Mouse (Mus musculus): ENCODE results near the gene Yaf2. TPM values are rescaled to one million over a fixed set of nuclear protein-coding genes. Genes with fewer than 3 reads are reported as not detected.
"Not testable (repeated sequence)": the region's sequence is repeated elsewhere in the genome, so short reads cannot be mapped to it uniquely, and the experiment has no call there.

Gene Yaf2
- polyA plus RNA-seq, 1 experiment from 2014 or later, result 74.8 TPM

DNA sequence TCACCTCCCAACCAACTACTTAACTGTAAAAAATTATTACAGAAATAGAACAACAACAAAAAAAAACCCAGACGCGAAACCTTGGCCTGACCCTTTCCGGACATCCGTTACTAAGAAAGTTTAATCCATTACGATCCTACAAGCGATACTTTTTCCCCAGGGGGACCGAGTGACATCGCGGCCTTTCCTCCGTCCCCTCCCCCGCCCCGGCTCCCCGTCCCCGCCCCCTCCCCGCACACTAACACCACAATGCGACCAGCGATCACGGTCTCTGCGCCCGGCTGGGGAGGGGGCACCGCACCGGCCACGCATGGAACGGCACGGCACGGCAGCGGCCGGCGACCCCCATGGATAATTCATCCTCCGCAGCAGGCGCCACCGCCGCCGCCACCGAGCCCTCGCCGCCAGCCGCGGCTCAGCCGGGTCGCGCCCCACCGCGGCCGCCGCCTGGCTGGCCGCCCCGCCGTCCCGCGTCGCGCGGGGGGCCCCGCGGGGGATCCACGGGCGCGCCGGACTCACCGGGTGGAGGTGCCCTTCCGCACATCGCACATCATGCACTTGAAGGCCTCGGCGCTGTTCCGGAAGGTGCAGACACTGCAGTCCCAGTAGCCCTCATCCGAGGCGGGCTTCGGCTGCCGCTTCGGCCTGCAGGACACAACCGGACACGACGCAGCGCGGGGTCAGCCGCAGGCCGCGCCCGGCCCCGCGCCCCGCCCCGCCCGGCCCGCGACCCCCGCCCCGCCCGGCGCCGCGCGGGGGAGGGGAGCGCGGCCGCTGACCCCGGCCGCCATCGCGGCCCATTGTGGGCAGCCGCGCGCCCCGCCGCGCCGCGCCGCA, 696 bp downstream of the Yaf2 start:
- Histone ChIP-seq H3K9ac (peak overlapping the region; percentile 81), H3K27ac (peak overlapping the region; percentile 91), H3K27me3 (replicated peaks) (no peaks in the 10 kb centered on the region), H3K4me3 (replicated peaks) (peak overlapping the region; percentile 84), H3K9me3 (no peaks in the 10 kb centered on the region), H3K36me3 (no peaks in the 10 kb centered on the region), H3K4me2 (peak overlapping the region; percentile 93), H3K4me1 (no peaks in the 10 kb centered on the region)
- ATAC-seq (ENCODE audit: insufficient read depth, low FRiP score, low read depth), result peak; percentile 35
- under 1% methylated on average over 92 of the region's 110 CpGs for WGBS

DNA sequence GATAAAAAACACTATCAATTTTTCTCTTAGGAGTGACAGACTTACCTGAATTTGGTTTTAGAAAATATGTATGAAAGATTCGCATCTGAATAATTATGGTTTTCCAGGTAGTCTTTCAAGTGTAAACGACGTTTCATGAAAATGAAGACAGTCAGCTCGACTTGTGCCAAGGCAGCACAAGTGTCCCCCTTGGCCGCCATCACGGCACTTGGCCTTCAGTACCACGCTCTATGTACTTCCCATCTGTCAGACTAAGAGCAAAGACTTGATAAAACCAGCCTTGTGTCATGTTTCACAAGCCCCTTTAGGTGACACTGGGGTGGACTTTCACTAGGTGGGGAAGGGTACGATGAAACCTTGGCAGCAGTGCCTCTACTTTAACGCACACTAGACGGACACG, 5.5 kb downstream of the Yaf2 start:
- ATAC-seq (ENCODE audit: insufficient read depth, low FRiP score, low read depth), result no peak
- Histone ChIP-seq H3K27me3 (replicated peaks) (no peaks in the 10 kb centered on the region), H3K4me3 (replicated peaks) (no peak overlapping the region), H3K9ac (no peak overlapping the region), H3K9me3 (no peaks in the 10 kb centered on the region), H3K27ac (no peak overlapping the region), H3K4me1 (0 out of 2 replicates have a peak, but pooled peaks cover 2% of the 10 kb centered on the region), H3K4me2 (no peak overlapping the region), H3K36me3 (peaks cover 4% of the 10 kb centered on the region; the same call in 1 of the 2 replicates)
- 90% methylated on average over 11 of the region's 11 CpGs for WGBS

DNA sequence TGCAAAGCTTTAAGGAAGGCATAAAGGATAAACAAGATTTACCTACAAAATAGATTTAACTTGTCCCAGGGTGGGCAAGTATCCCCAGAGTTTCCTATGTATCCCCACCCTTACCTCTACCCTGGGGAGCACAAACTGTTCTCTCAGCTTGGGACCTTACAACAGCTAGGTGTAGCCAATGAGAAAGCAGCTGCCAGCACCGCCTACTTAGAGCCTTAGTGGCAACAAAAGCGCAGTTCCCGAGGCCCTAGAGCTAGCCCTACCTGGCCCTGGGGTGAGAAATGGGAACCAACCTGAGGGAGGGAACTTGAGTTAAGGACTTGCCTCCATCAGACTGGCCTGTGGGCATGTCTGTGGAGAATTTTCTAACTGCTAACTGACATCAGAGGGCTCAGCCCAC, 9.5 kb downstream of the Yaf2 start:
- Histone ChIP-seq H3K9me3 (no peaks in the 10 kb centered on the region), H3K27ac (no peak overlapping the region), H3K4me1 (0 out of 2 replicates have a peak, but pooled peaks cover 2% of the 10 kb centered on the region), H3K27me3 (replicated peaks) (no peaks in the 10 kb centered on the region), H3K36me3 (peaks cover 4% of the 10 kb centered on the region; the same call in 1 of the 2 replicates), H3K9ac (no peak overlapping the region), H3K4me3 (replicated peaks) (no peak overlapping the region), H3K4me2 (no peak overlapping the region)
- 69% methylated on average over 3 of the region's 3 CpGs for WGBS
- no peak for ATAC-seq (ENCODE audit: insufficient read depth, low FRiP score, low read depth)

DNA sequence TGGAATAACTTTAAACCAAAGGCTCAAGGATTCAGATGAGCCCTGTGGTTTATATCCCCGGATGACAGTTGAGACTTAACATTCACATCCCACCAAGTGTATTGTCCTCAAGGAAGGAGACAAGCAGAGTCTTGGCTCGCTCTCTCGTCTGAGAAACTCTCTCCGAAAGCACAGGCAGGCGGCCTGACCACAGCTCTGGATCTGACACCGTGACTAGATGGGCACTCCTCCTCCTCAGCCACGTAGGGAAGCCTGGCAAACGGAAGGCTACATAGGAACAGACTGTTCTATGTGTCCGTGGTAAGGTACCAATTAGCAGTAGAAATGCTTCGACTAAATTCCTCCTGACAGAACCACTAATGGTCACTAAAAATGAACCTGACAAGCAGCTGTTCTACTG, 10.1 kb downstream of the Yaf2 start:
- Histone ChIP-seq H3K4me1 (0 out of 2 replicates have a peak, but pooled peaks cover 2% of the 10 kb centered on the region), H3K9me3 (no peaks in the 10 kb centered on the region), H3K4me2 (no peak overlapping the region), H3K4me3 (replicated peaks) (no peak overlapping the region), H3K27me3 (replicated peaks) (no peaks in the 10 kb centered on the region), H3K27ac (no peak overlapping the region), H3K36me3 (peaks cover 4% of the 10 kb centered on the region; the same call in 1 of the 2 replicates), H3K9ac (no peak overlapping the region)
- ATAC-seq (ENCODE audit: insufficient read depth, low FRiP score, low read depth), result no peak
- 63% methylated on average over 10 of the region's 10 CpGs for WGBS

DNA sequence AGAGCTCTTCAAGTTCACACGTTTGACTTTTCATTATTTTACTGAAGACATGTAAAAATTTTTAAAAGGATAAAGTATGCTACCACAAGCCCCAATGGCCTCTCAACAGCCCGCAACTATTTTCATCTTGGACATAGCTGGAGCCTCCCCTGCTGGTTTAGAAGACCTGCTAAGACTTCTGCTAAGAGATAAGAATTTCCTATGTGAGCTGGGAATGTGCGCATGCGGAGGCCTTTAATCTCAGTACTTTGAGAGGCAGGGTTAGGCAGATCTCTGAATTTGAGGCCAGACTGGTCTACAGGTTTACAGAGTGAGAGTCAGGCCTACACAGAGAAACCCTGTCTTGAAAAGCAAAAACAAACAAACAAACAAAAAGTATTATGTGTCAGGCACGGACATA, 11.4 kb downstream of the Yaf2 start:
- 0 out of 2 replicates have a peak, but pooled peaks cover 2% of the 10 kb centered on the region for H3K4me1 ChIP-seq
- H3K27me3 ChIP-seq (replicated peaks), result no peaks in the 10 kb centered on the region
- 70% methylated on average over 5 of the region's 5 CpGs for WGBS
- peak; percentile 35; the same call in 1 of the 2 replicates for ATAC-seq (ENCODE audit: insufficient read depth, low FRiP score, low read depth)
- H3K4me3 ChIP-seq (replicated peaks), result no peak overlapping the region
- H3K9me3 ChIP-seq, result no peaks in the 10 kb centered on the region
- H3K9ac ChIP-seq, result no peak overlapping the region
- no peak overlapping the region for H3K27ac ChIP-seq
- no peak overlapping the region for H3K4me2 ChIP-seq
- H3K36me3 ChIP-seq, result peaks cover 4% of the 10 kb centered on the region; the same call in 1 of the 2 replicates

DNA sequence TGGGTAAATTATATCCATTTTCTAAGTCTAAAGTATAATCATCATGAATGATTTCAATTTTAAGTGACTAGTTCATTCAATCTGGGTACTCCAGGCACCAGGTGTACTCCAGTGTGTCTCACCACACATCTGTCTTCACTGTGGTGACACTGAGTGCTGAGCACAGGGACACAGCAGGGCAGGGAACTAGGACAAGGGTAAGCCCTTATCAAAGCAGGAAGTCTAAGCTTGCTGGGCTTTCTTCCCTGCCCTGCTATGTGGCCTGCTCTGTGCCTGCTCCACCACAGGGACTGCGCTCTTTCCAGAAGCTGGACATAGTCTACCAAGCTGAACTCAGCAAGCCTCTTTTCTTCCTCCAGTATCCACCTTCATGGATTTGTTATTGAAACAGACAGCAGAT, 18.0 kb downstream of the Yaf2 start:
- Histone ChIP-seq H3K9me3 (no peaks in the 10 kb centered on the region), H3K9ac (no peak overlapping the region), H3K36me3 (no peaks in the 10 kb centered on the region), H3K4me3 (replicated peaks) (no peak overlapping the region), H3K4me1 (0 out of 2 replicates have a peak, but pooled peaks cover 5% of the 10 kb centered on the region), H3K4me2 (no peak overlapping the region), H3K27ac (no peak overlapping the region), H3K27me3 (replicated peaks) (no peaks in the 10 kb centered on the region)
- ATAC-seq (ENCODE audit: insufficient read depth, low FRiP score, low read depth), result peak; percentile 63; the same call in 1 of the 2 replicates
- 82% methylated on average over 1 of the region's 1 CpGs for WGBS

DNA sequence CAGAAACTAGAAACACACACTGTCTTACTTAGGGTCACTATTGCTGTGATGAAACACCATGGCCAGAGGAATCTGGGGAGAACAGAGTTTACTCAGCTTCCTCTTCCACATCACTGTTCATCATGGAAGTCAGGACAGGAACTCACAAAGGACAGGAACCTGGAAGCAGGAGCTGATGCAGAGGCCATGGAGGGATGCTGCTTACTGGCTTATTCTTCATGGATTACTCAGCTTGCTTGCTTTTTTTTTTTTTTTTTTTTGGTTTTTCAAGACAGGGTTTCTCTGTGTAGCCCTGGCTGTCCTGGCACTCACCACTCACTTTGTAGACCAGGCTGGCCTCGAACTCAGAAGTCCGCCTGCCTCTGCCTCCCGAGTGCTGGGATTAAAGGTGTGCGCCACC, 26.4 kb downstream of the Yaf2 start:
- not testable (repeated sequence) for H3K27me3 ChIP-seq (replicated peaks); H3K27ac ChIP-seq; H3K36me3 ChIP-seq; H3K4me3 ChIP-seq (replicated peaks); H3K9ac ChIP-seq; H3K9me3 ChIP-seq; H3K4me2 ChIP-seq; H3K4me1 ChIP-seq; ATAC-seq (ENCODE audit: insufficient read depth, low FRiP score, low read depth)
- WGBS, result 99% methylated on average over 4 of the region's 4 CpGs

DNA sequence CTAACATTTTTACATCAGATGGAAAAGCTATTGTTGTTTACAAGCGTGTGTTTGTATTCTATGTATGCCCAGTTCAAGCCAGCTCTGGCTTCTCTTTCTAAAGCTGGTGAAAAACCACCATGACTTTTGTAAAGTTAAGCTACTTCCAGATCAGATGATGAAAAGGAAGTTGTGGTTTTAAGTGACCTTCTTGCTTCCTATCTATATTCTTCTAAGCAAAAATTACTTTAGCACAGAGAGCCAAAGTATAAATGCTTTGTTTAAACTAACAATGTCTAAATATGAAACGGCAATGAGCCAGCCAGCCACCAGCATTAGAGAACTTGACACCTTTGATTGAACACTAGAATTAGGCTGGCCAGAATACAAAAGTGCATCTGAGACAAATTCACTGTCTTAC, 38.5 kb downstream of the Yaf2 start:
- peaks cover 4% of the 10 kb centered on the region; the same call in 1 of the 2 replicates for H3K4me1 ChIP-seq
- no peaks in the 10 kb centered on the region for H3K9me3 ChIP-seq
- H3K36me3 ChIP-seq, result no peaks in the 10 kb centered on the region
- no peak overlapping the region for H3K4me3 ChIP-seq (replicated peaks)
- WGBS, result 47% methylated on average over 2 of the region's 2 CpGs
- ATAC-seq (ENCODE audit: insufficient read depth, low FRiP score, low read depth), result no peak
- no peak overlapping the region for H3K27ac ChIP-seq
- no peak overlapping the region for H3K9ac ChIP-seq
- H3K4me2 ChIP-seq, result no peak overlapping the region
- no peaks in the 10 kb centered on the region for H3K27me3 ChIP-seq (replicated peaks)

DNA sequence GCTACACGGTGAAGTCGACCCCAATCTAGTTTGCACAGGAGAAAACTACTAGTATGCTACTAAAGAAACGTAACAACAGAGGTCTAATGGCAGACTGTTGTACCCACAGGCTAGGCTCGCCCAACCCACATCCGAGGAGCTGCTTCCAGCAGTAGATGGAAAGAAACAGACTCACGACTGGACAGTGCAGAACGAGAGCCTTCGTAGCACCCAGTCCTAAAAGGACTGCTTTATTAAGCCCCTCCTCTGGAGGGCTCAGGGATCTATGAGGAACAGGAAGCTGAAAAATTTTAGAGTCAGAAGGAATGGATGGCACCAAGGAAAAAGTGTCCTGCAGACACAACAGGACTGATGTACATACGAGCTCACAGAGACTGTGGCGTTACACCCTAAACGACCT, 42.3 kb downstream of the Yaf2 start:
- 50% methylated on average over 11 of the region's 11 CpGs for WGBS
- Histone ChIP-seq H3K27me3 (replicated peaks) (no peaks in the 10 kb centered on the region), H3K36me3 (no peaks in the 10 kb centered on the region; the same call in 1 of the 2 replicates), H3K4me3 (replicated peaks) (no peak overlapping the region), H3K4me2 (no peak overlapping the region), H3K27ac (no peak overlapping the region), H3K9me3 (no peaks in the 10 kb centered on the region), H3K4me1 (peaks cover 4% of the 10 kb centered on the region; the same call in 1 of the 2 replicates), H3K9ac (no peak overlapping the region)
- no peak for ATAC-seq (ENCODE audit: insufficient read depth, low FRiP score, low read depth)

DNA sequence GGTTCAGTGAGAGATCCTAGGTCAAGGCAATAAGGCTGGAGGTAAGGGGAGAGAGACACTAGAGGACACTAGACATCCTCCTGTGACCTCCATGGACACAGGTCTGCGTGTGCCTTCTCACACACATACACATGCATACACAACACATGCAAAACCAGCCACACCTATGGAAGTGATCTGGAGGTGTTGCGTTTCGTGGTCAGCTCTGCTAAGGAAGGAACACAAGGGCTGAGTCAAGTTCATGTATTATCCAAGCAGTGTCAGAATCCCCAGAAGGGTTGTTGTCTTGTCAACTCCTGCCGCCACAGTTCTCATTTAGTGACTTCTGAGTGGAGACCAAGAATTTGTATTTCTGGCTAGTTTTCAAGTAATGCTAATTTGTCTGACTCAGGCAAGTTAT, 48.4 kb downstream of the Yaf2 start:
- no peaks in the 10 kb centered on the region for H3K9me3 ChIP-seq
- H3K4me3 ChIP-seq (replicated peaks), result no peak overlapping the region
- WGBS, result 92% methylated on average over 4 of the region's 4 CpGs
- H3K27me3 ChIP-seq (replicated peaks), result no peaks in the 10 kb centered on the region
- H3K36me3 ChIP-seq, result peaks cover 6% of the 10 kb centered on the region
- no peak overlapping the region for H3K9ac ChIP-seq
- no peak overlapping the region for H3K4me2 ChIP-seq
- H3K27ac ChIP-seq, result no peak overlapping the region
- no peaks in the 10 kb centered on the region for H3K4me1 ChIP-seq
- ATAC-seq (ENCODE audit: insufficient read depth, low FRiP score, low read depth), result no peak

DNA sequence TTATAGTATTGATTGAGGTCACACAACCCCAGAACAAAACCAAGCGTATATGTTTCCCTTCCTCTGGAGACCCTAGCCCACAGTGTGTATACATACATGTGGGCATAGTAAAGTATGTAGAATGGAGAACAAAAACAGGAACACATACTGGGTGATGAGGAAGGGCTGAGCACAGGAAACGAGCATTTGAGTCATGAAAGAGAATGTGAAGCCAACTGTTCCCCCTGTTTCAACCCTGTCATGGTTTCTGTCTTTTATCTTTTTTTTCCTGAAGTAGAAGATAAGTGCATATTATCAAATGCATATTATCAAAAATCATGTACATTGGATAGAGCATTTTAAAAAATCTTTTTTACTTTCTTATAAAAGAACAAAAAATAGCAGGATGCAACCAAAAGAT, 49.1 kb downstream of the Yaf2 start:
- H3K27ac ChIP-seq, result no peak overlapping the region
- no peak overlapping the region for H3K9ac ChIP-seq
- no peak for ATAC-seq (ENCODE audit: insufficient read depth, low FRiP score, low read depth)
- H3K4me2 ChIP-seq, result no peak overlapping the region
- H3K4me1 ChIP-seq, result no peaks in the 10 kb centered on the region
- H3K4me3 ChIP-seq (replicated peaks), result no peak overlapping the region
- WGBS, result 60% methylated on average over 2 of the region's 2 CpGs
- peaks cover 6% of the 10 kb centered on the region for H3K36me3 ChIP-seq
- no peaks in the 10 kb centered on the region for H3K27me3 ChIP-seq (replicated peaks)
- H3K9me3 ChIP-seq, result no peaks in the 10 kb centered on the region

DNA sequence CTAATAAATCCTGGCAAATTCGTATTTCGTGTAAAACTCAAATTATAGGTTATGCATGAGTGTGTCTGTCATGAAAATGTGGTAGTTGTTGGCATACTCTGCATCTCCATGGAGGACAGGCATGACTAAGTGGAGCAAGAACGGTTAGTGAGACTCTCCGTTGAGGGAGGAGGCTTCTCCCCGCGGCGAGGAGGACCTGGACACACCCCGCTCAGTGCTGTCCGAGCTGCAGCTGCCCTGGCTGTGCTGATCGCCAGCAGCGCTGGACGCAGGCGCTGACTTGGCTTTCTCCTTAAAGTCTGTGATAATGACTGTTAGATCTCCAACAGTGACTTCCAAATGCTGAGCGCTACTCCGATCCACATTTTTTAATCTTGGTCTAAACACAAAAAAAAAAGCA, 51.5 kb downstream of the Yaf2 start:
- WGBS, result 81% methylated on average over 15 of the region's 15 CpGs

More for the DNA sequence above, 51.5 kb downstream of the Yaf2 start:
- no peaks in the 10 kb centered on the region for H3K27me3 ChIP-seq (replicated peaks)
- no peak overlapping the region for H3K4me3 ChIP-seq (replicated peaks)
- H3K27ac ChIP-seq, result no peak overlapping the region
- H3K4me1 ChIP-seq, result no peaks in the 10 kb centered on the region
- no peak overlapping the region for H3K9ac ChIP-seq
- ATAC-seq (ENCODE audit: insufficient read depth, low FRiP score, low read depth), result no peak; the same call in 1 of the 2 replicates
- no peak overlapping the region for H3K4me2 ChIP-seq
- H3K9me3 ChIP-seq, result no peaks in the 10 kb centered on the region
- H3K36me3 ChIP-seq, result peaks cover 6% of the 10 kb centered on the region

Data from stomach, embryonic 15.5 days (tissue).